Mouse (Mus musculus) hindbrain, embryonic 12.5 days (tissue): ENCODE measurements around the gene Clic4. TPM values are rescaled to one million over a fixed set of nuclear protein-coding genes. Genes with fewer than 3 reads are reported as not detected.
"Not testable (repeated sequence)": the region's sequence is repeated elsewhere in the genome, so short reads cannot be mapped to it uniquely, and the experiment has no call there.

ENCODE experiments used
- ATAC-seq: fragments of 200-750 bp; cut with Nextera tagmentation; 2 replicates; pipeline ENCODE4 v1.8.0; 2017; ENCODE audit warnings: moderate TSS enrichment; ENCODE audit not compliant: low FRiP score
- H3K27ac ChIP-seq: fragments of 300-500 bp; sonication (generic); 2 replicates; pipeline ENCODE4 v1.5.1; 2016; ENCODE audit warnings: mild to moderate bottlenecking
- H3K27me3 ChIP-seq: fragments of 300-500 bp; sonication (generic); 2 replicates; pipeline ENCODE4 v1.6.1; 2016; ENCODE audit warnings: mild to moderate bottlenecking
- H3K36me3 ChIP-seq: fragments of 300-500 bp; sonication (generic); 2 replicates; pipeline ENCODE4 v1.6.1; 2016; ENCODE audit warnings: mild to moderate bottlenecking
- H3K4me1 ChIP-seq: fragments of 300-500 bp; sonication (generic); 2 replicates; pipeline ENCODE4 v1.6.1; 2016
- H3K4me2 ChIP-seq: fragments of 300-500 bp; sonication (generic); replicated peaks from 2 replicates; pipeline ENCODE4 v1.6.1; 2016; ENCODE audit warnings: mild to moderate bottlenecking
- H3K4me3 ChIP-seq: fragments of 300-500 bp; sonication (generic); 2 replicates; pipeline ENCODE4 v1.5.1; 2016; ENCODE audit warnings: mild to moderate bottlenecking
- H3K9ac ChIP-seq: fragments of 300-500 bp; sonication (generic); 2 replicates; pipeline ENCODE4 v1.6.1; 2016; ENCODE audit warnings: mild to moderate bottlenecking, moderate library complexity
- H3K9me3 ChIP-seq: fragments of 300-500 bp; sonication (generic); replicated peaks from 2 replicates; pipeline ENCODE4 v1.6.1; 2016; ENCODE audit warnings: mild to moderate bottlenecking
- WGBS: fragments of 180-500 bp; shearing (Covaris S2); methylation state at CpG from one replicate; pipeline ENCODE4 v1.1.7; 2016; 5-methylcytosine and 5-hydroxymethylcytosine counted together
- polyA plus RNA-seq: library from polyadenylated mRNA; unstranded; fragments of >200 nt; fragmentation: Nextera tagmentation; extraction: Ambion mirVana; gene quantifications from 2 replicates; pipeline ENCODE4 v1.2.1, GENCODE M21; 2016

Clic4 gene
- polyA plus RNA-seq, 1 experiment from 2014 or later: 159 TPM

DNA sequence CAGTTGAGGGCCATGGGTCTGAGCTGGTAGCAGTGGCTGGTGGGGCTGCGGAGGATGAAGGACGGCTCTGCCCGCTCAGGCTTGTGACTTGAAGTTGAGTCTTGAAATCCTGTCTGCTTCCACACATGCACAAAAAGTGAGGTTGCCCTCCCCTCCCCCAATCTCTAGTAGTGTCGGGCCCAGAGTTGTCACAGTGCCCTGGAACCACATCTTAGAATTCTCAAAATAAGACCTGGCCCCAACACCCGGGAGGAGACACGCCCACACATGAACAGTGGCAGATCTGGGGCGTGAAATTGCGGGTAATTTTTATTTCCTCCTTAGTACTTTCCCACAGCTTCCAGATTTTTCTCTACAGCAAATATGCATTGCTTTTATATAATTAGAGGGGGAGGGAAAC is 74.8 kb downstream of the Clic4 start:
- Histone ChIP-seq H3K36me3 (no peaks in the 10 kb centered on the region), H3K4me3 (no peak overlapping the region), H3K4me1 (no peaks in the 10 kb centered on the region), H3K9me3 (peaks cover 8% of the 10 kb centered on the region; the same call in 1 of the 2 replicates), H3K27ac (no peak overlapping the region), H3K4me2 (no peak overlapping the region), H3K27me3 (peaks cover 6% of the 10 kb centered on the region; the same call in 1 of the 2 replicates), H3K9ac (no peak overlapping the region)
- no peak for ATAC-seq
- 85% methylated on average over 8 of the region's 8 CpGs for WGBS

DNA sequence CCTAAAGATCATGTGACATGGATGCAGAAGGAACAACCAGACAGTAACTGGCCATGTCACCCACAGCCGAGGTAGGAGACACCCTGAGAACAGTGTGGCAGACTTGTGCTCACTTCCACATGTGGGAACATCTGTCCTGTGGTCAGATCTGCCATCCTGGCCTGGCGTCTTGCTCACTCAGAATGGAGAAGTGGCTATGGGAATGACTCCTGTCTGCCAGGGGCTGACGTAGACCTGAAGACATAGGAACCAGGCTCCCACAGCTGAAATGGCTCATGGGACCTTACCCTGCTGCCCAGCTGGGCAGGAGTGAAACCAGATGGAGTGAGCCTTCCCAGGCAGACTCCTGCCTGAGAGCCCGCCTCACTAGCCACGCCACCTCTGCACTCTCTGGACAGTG is 79.8 kb downstream of the Clic4 start:
- Histone ChIP-seq H3K9ac (no peak overlapping the region), H3K4me2 (no peak overlapping the region), H3K9me3 (peaks cover 8% of the 10 kb centered on the region; the same call in 1 of the 2 replicates), H3K4me1 (no peaks in the 10 kb centered on the region), H3K4me3 (no peak overlapping the region), H3K27me3 (no peaks in the 10 kb centered on the region), H3K27ac (no peak overlapping the region), H3K36me3 (no peaks in the 10 kb centered on the region)
- ATAC-seq: no peak
- WGBS: 74% methylated on average over 5 of the region's 5 CpGs

DNA sequence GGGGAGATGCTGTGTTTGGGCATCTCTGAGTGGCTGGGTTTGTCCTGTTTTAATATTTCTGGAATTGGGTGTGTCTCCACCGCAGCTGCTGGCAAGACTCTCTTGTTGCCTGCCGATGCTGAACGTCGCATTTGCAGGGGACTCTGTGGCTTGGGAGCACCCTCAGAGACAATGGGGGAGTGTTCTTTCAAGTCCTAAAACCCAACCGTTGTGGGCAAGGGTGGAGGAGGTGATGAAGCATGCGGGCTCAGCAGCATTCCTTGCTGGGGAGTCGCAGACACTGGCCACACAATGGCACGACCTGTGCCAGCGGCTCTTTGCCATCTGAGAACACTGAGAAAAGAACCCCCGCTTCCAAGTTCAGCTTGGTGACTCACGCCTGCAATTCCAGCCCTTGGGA is 81.0 kb downstream of the Clic4 start:
- 81% methylated on average over 11 of the region's 11 CpGs for WGBS
- Histone ChIP-seq H3K4me2 (no peak overlapping the region), H3K27ac (no peak overlapping the region), H3K9me3 (peaks cover 8% of the 10 kb centered on the region; the same call in 1 of the 2 replicates), H3K4me3 (no peak overlapping the region), H3K9ac (no peak overlapping the region), H3K4me1 (no peaks in the 10 kb centered on the region), H3K27me3 (no peaks in the 10 kb centered on the region), H3K36me3 (no peaks in the 10 kb centered on the region)
- no peak for ATAC-seq

DNA sequence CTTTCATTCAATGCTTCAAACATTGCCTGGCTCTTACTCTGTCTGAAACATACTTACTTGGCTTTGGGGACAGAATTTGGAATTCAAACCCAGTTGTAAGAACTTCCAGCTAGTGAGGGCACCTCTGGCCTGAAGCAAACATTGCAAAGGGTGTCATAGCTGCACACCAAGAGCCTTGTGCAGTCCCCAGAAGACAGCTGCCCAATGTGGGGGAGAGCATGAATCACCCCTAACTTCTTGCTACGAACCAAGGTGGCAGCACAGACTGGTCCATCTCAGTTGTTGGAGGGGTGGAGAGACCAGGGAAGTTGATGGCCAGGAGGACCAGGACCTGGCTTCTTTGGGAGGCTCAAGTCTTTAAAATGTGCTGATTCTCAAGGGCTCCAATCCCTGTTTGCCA is 81.4 kb downstream of the Clic4 start:
- Histone ChIP-seq H3K9me3 (peaks cover 8% of the 10 kb centered on the region; the same call in 1 of the 2 replicates), H3K27me3 (no peaks in the 10 kb centered on the region), H3K4me2 (no peak overlapping the region), H3K36me3 (no peaks in the 10 kb centered on the region), H3K4me1 (no peaks in the 10 kb centered on the region), H3K27ac (no peak overlapping the region), H3K9ac (no peak overlapping the region), H3K4me3 (no peak overlapping the region)
- ATAC-seq: no peak
- 88% methylated on average over 1 of the region's 1 CpGs for WGBS

DNA sequence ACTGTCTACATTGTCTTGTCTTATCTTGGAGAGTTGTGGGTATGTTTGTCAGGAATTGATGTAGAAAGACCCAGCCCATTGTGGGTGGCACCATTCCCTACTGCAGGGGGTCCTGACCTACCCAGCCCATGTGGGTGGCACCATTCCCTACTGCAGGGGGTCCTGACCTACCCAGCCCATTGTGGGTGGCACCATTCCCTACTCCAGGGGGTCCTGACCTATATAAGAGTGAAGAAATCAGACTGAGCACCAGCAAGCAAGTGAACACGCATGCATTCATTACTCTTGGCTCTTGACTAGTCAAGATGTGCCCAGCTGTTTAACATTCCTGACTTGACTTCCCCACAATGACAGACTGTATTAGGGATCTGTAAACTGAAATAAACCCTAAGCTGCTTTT is 82.2 kb downstream of the Clic4 start:
- 94% methylated on average over 1 of the region's 1 CpGs for WGBS
- ATAC-seq: no peak
- 0 out of 2 replicates have a peak, but pooled peaks cover 4% of the 10 kb centered on the region for H3K9me3 ChIP-seq

DNA sequence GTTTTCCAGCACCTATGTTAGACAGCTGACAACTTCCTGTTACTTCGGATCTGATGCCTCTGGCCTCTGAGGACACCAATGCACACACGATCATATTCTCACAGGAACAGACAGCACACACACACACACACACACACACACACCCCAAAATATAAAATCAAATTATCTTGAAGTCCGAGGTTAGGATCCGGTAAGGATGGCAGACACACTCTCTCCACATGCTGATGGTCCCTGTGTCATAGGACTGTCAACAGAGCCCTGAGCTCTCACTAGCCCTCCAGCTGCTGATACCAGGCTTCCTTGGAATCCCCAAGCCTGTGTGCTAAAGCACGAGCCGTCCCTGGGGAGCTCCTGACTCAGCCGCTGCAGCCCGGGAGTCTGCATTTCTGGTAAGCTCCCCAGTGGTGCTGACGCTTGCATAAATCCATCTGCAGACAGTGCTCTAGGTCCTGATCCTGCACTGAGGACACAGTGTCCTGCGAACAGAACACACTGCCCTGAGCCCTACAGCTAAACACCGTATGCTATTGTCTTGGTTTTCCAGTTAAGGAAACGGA is 83.1 kb downstream of the Clic4 start:
- Histone ChIP-seq H3K36me3 (no peaks in the 10 kb centered on the region), H3K4me1 (no peaks in the 10 kb centered on the region), H3K9ac (no peak overlapping the region), H3K27me3 (no peaks in the 10 kb centered on the region), H3K27ac (no peak overlapping the region), H3K9me3 (no peaks in the 10 kb centered on the region), H3K4me3 (no peak overlapping the region), H3K4me2 (no peak overlapping the region)
- 85% methylated on average over 12 of the region's 12 CpGs for WGBS
- no peak for ATAC-seq

More for the DNA sequence above, 82.2 kb downstream of the Clic4 start:
- H3K4me2 ChIP-seq: no peak overlapping the region
- no peaks in the 10 kb centered on the region for H3K4me1 ChIP-seq
- no peak overlapping the region for H3K4me3 ChIP-seq
- H3K27ac ChIP-seq: no peak overlapping the region
- H3K36me3 ChIP-seq: no peaks in the 10 kb centered on the region
- H3K9ac ChIP-seq: no peak overlapping the region
- H3K27me3 ChIP-seq: no peaks in the 10 kb centered on the region

DNA sequence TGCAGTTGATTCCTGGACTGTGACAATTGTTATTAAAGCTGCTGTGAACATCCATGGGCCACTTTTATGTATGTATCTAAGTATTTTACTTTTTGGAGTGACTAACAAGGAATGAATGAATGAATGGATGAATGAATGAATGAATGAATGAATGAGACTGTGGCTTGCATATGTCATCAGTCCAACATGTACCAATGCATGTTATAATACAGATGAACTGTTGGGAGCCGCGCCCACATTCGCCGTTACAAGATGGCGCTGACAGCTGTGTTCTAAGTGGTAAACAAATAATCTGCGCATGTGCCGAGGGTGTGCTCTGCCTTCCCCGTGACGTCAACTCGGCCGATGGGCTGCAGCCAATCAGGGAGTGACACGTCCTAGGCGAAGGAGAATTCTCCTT is 88.3 kb downstream of the Clic4 start:
- not testable (repeated sequence) for H3K4me3 ChIP-seq, H3K27me3 ChIP-seq, H3K4me1 ChIP-seq, H3K27ac ChIP-seq, H3K9ac ChIP-seq, H3K36me3 ChIP-seq, H3K4me2 ChIP-seq, ATAC-seq, H3K9me3 ChIP-seq
- WGBS: 95% methylated on average over 6 of the region's 13 CpGs

DNA sequence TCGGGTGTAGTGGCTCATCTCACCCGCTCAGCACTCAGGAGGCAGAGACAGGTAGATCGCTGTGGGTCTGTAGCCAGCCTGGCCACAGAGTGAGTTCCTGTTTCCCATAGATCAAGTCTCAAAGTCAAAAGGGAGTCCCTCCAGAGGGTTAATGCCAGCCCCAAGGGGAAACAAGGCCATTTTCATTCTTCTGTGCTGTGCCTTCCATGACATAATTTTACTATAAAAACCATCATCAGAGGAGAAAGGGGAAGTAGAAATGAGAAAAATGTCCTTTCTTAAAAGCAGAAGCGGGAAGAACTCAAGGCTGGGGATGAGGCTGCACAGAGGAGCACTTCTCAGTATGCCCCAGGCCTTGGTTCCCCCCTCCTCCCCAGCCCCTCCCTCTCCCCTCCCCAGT is 90.8 kb downstream of the Clic4 start:
- no peak overlapping the region for H3K9ac ChIP-seq
- no peaks in the 10 kb centered on the region; the same call in 1 of the 2 replicates for H3K4me1 ChIP-seq

DNA sequence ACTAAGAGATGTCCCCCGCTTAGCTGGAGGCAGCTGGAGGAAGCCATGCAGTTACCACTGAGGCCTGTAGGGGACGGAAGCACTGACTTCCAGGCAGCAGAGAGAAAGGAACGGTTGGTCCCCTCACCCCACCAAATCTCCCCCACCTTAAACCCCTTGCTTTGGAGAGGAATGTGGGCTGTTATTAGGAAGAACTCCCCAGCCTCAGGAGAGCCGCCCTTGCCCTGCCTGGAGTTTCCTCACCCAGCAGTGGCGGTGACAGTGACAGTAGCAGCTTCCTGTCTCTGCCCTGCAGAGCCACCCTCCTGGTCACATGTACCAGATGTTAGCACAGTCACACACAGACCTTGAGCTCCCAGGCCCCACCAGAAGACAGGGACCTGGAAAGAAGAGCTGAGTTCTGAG is 93.5 kb downstream of the Clic4 start:
- Histone ChIP-seq H3K4me2 (no peak overlapping the region), H3K4me3 (no peak overlapping the region), H3K27me3 (peaks cover 38% of the 10 kb centered on the region), H3K9me3 (no peaks in the 10 kb centered on the region), H3K27ac (no peak overlapping the region), H3K36me3 (no peaks in the 10 kb centered on the region), H3K4me1 (peaks cover 10% of the 10 kb centered on the region), H3K9ac (no peak overlapping the region)
- WGBS: 17% methylated on average over 5 of the region's 5 CpGs
- ATAC-seq: no peak

More for the DNA sequence above, 90.8 kb downstream of the Clic4 start:
- Histone ChIP-seq H3K4me2 (no peak overlapping the region), H3K9me3 (no peaks in the 10 kb centered on the region), H3K27ac (no peak overlapping the region), H3K27me3 (peaks cover 10% of the 10 kb centered on the region), H3K4me3 (no peak overlapping the region), H3K36me3 (no peaks in the 10 kb centered on the region)
- 93% methylated on average over 4 of the region's 4 CpGs for WGBS
- ATAC-seq: no peak

DNA sequence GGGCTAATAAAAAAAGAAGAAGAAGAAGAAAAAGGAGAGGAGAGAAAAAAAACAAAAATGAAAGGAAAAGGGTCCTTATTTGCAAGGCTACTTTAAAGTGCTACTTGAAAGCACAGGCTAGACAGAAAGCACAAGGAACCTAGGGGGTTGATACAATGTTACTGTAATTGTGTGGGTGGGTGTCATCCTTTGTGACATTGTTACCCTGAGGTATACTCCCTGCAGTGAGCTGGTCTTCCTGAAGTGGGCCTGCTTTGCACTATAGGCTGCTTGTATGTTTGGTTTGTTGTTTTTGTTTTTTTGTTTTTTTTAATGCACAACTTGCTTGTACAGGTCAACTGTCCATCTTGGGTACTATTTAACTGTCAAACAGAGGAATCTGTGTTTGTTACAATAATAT is 95.0 kb downstream of the Clic4 start:
- no peak overlapping the region for H3K27ac ChIP-seq
- peaks cover 50% of the 10 kb centered on the region for H3K27me3 ChIP-seq
- no peak overlapping the region for H3K4me3 ChIP-seq
- no peaks in the 10 kb centered on the region for H3K9me3 ChIP-seq
- no peak for ATAC-seq
- H3K4me2 ChIP-seq: no peak overlapping the region
- H3K36me3 ChIP-seq: no peaks in the 10 kb centered on the region
- no peak overlapping the region for H3K9ac ChIP-seq
- peaks cover 14% of the 10 kb centered on the region for H3K4me1 ChIP-seq

DNA sequence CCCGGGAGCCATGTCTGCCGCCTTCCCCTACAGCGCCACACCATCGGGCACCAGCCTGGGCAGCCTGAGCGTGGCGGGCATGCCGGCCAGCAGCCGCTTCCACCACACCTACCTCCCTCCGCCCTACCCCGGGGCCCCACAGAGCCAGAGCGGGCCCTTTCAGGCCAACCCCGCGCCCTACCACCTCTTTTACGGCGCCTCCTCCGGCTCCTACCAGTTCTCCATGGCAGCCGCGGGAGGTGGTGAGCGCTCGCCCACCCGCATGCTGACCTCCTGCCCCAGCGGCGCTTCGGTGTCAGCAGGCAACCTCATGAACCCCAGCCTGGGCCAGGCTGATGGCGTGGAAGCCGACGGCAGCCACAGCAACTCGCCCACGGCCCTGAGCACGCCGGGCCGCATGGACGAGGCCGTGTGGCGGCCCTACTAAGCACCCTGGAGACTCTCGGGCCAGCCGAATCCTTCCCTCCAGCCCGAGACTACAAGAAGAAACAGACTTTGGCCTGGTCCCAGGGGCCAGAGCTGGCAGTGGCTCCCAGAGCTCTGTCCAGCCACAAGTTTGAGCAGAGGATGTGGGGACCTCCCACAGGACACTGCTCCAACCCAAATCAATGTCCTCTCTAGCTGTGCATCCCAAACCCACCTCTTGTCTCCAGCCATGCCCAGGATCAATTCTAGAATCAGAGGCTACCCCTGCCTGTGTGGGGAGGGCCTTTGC is 97.1 kb downstream of the Clic4 start:
- Histone ChIP-seq H3K9ac (peak overlapping the region; percentile 60), H3K27me3 (peaks cover 58% of the 10 kb centered on the region), H3K27ac (no peak overlapping the region), H3K4me1 (peaks cover 20% of the 10 kb centered on the region), H3K4me3 (peak overlapping the region; percentile 27), H3K4me2 (peak overlapping the region; percentile 55), H3K9me3 (no peaks in the 10 kb centered on the region), H3K36me3 (no peaks in the 10 kb centered on the region)
- WGBS: 6% methylated on average over 38 of the region's 38 CpGs
- no peak for ATAC-seq

DNA sequence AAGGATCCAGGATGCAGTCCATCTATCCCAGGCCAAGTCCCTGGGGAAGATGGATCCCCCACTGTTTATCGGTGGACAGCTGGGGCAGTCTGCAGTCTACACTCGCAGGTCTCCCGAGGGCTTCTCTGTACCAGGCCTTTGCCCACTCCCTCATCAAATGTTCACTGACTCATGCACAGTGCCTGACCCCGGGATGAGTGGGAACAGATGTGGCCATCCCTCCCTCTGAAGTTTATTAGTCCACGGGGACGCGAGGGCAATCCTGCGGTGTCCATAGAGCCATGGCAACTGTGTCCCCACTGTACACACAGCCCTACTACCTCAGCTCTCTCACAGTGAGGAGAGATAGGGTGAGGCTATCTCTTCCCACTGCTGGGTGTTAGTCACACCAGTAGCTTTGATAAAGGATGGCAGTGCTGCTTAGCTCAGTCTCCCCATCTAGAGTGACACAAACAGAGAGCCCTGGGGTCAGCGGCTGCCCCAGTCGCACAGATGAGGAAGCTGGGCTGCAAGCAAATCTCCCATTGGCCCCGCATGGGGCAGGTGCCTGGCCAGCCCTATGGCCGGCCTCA is 101.2 kb downstream of the Clic4 start:
- Histone ChIP-seq H3K4me3 (no peak overlapping the region), H3K27ac (no peak overlapping the region), H3K27me3 (peaks cover 82% of the 10 kb centered on the region), H3K36me3 (no peaks in the 10 kb centered on the region), H3K9me3 (no peaks in the 10 kb centered on the region), H3K4me1 (peaks cover 46% of the 10 kb centered on the region), H3K9ac (no peak overlapping the region), H3K4me2 (no peak overlapping the region)
- 61% methylated on average over 12 of the region's 12 CpGs for WGBS
- no peak for ATAC-seq

DNA sequence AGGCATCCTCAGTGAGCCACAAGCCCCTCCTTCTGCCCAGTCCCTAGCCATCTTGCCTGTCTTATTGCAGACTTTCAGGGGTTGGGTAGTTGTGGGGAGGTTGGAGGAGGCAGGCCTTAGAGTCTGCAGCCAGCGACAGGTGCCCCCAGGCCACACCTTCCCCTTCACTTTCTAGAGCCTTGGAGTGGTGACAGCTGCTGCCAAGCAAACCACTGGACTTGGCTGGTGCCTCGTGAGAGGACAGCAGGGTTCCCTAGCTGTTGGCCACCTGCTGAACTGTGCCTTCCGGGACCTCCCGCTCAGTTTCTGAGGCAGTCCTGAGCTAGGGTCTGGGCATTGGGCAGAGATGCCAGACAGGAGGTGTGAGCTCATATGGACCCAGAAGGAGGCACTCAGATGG is 103.1 kb downstream of the Clic4 start:
- Histone ChIP-seq H3K9ac (no peak overlapping the region), H3K9me3 (no peaks in the 10 kb centered on the region), H3K4me3 (no peak overlapping the region), H3K27me3 (peaks cover 82% of the 10 kb centered on the region), H3K4me1 (peaks cover 47% of the 10 kb centered on the region), H3K36me3 (no peaks in the 10 kb centered on the region), H3K27ac (no peak overlapping the region), H3K4me2 (no peak overlapping the region)
- whole genome bisulfite sequencing: 43% methylated on average over 4 of the region's 4 CpGs
- no peak for ATAC-seq
